Mouse (Mus musculus) ES-Bruce4 (cell line): ENCODE data around the gene Gm10118. TPM values are rescaled to one million over a fixed set of nuclear protein-coding genes. Genes with fewer than 3 reads are reported as not detected.

ENCODE experiments used
- H3K27ac ChIP-seq: 2 replicates; pipeline ENCODE4 v1.5.1; 2012; ENCODE audit warnings: low read length, inconsistent platforms; ENCODE audit not compliant: insufficient read depth
- H3K27me3 ChIP-seq: 2 replicates; pipeline ENCODE4 v1.6.1; 2012; ENCODE audit warnings: mild to moderate bottlenecking, low read length, inconsistent platforms; ENCODE audit not compliant: control insufficient read depth, poor library complexity, insufficient read depth, severe bottlenecking
- H3K36me3 ChIP-seq: 2 replicates; pipeline ENCODE4 v1.6.1; 2012; ENCODE audit warnings: inconsistent platforms, mild to moderate bottlenecking, low read length, moderate library complexity; ENCODE audit not compliant: control insufficient read depth, poor library complexity, insufficient read depth, severe bottlenecking
- H3K4me1 ChIP-seq: one replicate; pipeline ENCODE4 v1.8.1; 2011; ENCODE audit warnings: low read length; ENCODE audit not compliant: control insufficient read depth, insufficient read depth
- H3K4me3 ChIP-seq: 2 replicates; pipeline ENCODE4 v1.5.1; 2011; ENCODE audit warnings: low read depth, mild to moderate bottlenecking, low read length
- H3K9ac ChIP-seq: 2 replicates; pipeline ENCODE4 v1.6.1; 2012; ENCODE audit warnings: low read depth, mild to moderate bottlenecking, inconsistent platforms; ENCODE audit not compliant: poor library complexity, severe bottlenecking
- H3K9me3 ChIP-seq: replicated peaks from 2 replicates; pipeline ENCODE4 v1.6.1; 2012; ENCODE audit warnings: mild to moderate bottlenecking, low read length, inconsistent platforms; ENCODE audit not compliant: control insufficient read depth, poor library complexity, insufficient read depth, severe bottlenecking
- CTCF ChIP-seq: IDR thresholded peaks from one replicate; pipeline ENCODE4 v1.8.1; 2011; ENCODE audit warnings: low read depth, low read length
- EP300 ChIP-seq: IDR thresholded peaks from 2 replicates; pipeline ENCODE4 v1.6.1; 2011; ENCODE audit warnings: low read depth, low read length; ENCODE audit not compliant: insufficient read depth
- POLR2A ChIP-seq: IDR thresholded peaks from one replicate; pipeline ENCODE4 v1.8.1; 2011; ENCODE audit warnings: low read length; ENCODE audit not compliant: insufficient read depth
- polyA plus RNA-seq: library from polyadenylated mRNA; stranded (reverse); fragments of >200 nt; gene quantifications from 2 replicates; pipeline ENCODE4 v1.2.4, GENCODE M21; 2011; ENCODE audit warnings: low read depth; ENCODE audit not compliant: missing spikeins, insufficient read depth, insufficient read length

Gene Gm10118
- polyA plus RNA-seq, 1 experiment = not detected

GRCm38 (mm10) chr10:63945534-63945933 is 18.3 kb upstream of the Gm10118 start:
- no peaks in the 10 kb centered on the region for H3K4me1 ChIP-seq
- H3K9me3 ChIP-seq = no peaks in the 10 kb centered on the region
- TF ChIP-seq POLR2A = no peak
- TF ChIP-seq CTCF = no peak
- TF ChIP-seq EP300 = no peak
- no peak overlapping the region for H3K27ac ChIP-seq
- H3K36me3 ChIP-seq = no peaks in the 10 kb centered on the region
- no peak overlapping the region for H3K9ac ChIP-seq
- no peak overlapping the region for H3K4me3 ChIP-seq
- no peaks in the 10 kb centered on the region for H3K27me3 ChIP-seq

GRCm38 (mm10) chr10:63933946-63934345 is 6.7 kb upstream of the Gm10118 start:
- no peaks in the 10 kb centered on the region for H3K4me1 ChIP-seq
- H3K27ac ChIP-seq = no peak overlapping the region
- H3K36me3 ChIP-seq = no peaks in the 10 kb centered on the region
- no peak overlapping the region for H3K9ac ChIP-seq
- TF ChIP-seq POLR2A = no peak
- TF ChIP-seq CTCF = no peak
- H3K27me3 ChIP-seq = no peaks in the 10 kb centered on the region; the same call in 1 of the 2 replicates
- no peaks in the 10 kb centered on the region for H3K9me3 ChIP-seq
- no peak overlapping the region for H3K4me3 ChIP-seq

DNA sequence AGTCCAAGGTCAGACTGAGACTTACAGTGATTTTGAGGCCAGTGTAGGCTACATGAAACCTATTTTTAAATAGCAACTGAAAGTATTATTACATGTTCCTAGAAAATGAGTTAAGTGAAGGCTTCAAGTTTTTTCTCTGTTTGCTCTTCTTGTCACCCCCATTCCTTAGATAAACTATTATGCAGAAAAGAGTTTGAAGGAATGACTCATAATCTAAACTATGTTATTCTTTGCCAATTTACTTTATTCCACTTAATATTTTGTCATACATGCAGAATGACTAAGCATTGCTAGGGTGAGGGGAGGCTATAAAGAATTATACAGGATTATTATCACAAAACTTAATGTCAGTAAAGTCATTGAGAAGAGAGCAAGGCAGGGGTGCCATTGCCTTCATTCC is 18.4 kb downstream of the Gm10118 start:
- Histone ChIP-seq H3K4me3 (no peak overlapping the region), H3K9me3 (no peaks in the 10 kb centered on the region), H3K36me3 (no peaks in the 10 kb centered on the region), H3K27me3 (no peaks in the 10 kb centered on the region), H3K27ac (no peak overlapping the region), H3K4me1 (no peaks in the 10 kb centered on the region), H3K9ac (no peak overlapping the region)
- no peak for TF ChIP-seq POLR2A
- TF ChIP-seq EP300 = no peak

GRCm38 (mm10) chr10:63899891-63900290 is 27.3 kb downstream of the Gm10118 start:
- Histone ChIP-seq H3K27ac (no peak overlapping the region), H3K36me3 (no peaks in the 10 kb centered on the region), H3K4me3 (no peak overlapping the region), H3K27me3 (no peaks in the 10 kb centered on the region), H3K9me3 (no peaks in the 10 kb centered on the region), H3K4me1 (no peaks in the 10 kb centered on the region), H3K9ac (no peak overlapping the region)
- TF ChIP-seq POLR2A = no peak
- TF ChIP-seq EP300 = no peak
- no peak for TF ChIP-seq CTCF

DNA sequence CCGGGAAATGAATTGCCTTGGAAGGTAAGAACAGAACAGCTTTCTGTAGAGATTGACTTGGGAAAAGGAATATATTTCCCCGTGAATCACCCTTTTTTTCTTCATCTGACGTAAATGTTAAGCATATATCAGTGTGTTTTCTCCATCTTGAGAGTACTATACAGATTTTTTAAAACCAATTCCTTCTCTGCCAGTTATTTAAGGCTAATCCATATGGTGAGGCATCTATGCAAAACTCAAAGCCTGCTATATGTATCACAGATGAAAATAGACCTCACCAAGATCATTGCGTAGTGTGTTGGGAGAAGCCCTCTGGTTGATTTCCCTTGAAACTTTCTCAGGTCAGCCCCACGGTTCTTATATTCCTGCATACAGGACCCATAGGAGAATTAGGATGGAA is 32.6 kb downstream of the Gm10118 start:
- Histone ChIP-seq H3K9me3 (no peaks in the 10 kb centered on the region), H3K9ac (no peak overlapping the region), H3K27ac (no peak overlapping the region), H3K36me3 (no peaks in the 10 kb centered on the region), H3K4me3 (no peak overlapping the region), H3K4me1 (no peaks in the 10 kb centered on the region), H3K27me3 (no peaks in the 10 kb centered on the region)
- no peak for TF ChIP-seq POLR2A
- TF ChIP-seq CTCF = no peak
- no peak for TF ChIP-seq EP300

DNA sequence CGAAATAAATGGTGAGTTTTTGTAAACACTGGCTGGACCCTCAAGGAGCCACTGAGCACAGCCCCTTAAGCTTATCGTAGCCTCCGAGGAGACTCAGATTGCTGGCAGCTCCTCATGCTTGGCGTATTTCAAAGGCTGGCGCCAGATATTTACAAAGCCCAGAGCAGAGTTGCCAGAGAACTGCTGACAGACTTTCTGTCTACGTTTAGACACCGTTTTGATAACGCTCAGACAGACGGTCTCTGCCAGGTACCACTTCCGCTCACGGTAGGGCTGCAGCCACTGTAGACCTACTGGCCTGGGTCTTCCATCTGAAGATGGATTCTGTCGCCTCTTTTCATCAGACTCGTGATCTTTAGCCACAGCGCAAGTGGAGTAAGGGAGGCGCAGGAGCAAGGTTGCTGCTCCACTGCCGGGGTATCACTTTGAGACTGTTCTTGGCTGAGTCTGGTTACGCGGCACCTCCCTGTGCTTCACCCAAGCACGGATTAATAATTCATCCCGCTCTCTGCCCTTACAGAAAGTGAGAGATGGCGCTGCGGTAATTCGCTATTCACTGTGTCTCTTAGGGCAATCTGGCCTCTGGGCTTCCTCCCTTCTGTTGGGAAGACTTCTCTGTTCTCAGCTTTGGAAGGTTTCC is 40.7 kb downstream of the Gm10118 start:
- no peaks in the 10 kb centered on the region for H3K36me3 ChIP-seq
- H3K9me3 ChIP-seq = no peaks in the 10 kb centered on the region
- H3K4me3 ChIP-seq = no peak overlapping the region
- H3K9ac ChIP-seq = no peak overlapping the region
- TF ChIP-seq CTCF (no peak), EP300 (no peak), POLR2A (no peak)
- H3K27me3 ChIP-seq = no peaks in the 10 kb centered on the region
- H3K27ac ChIP-seq = no peak overlapping the region
- H3K4me1 ChIP-seq = no peaks in the 10 kb centered on the region
